In the genomic region with DNA sequence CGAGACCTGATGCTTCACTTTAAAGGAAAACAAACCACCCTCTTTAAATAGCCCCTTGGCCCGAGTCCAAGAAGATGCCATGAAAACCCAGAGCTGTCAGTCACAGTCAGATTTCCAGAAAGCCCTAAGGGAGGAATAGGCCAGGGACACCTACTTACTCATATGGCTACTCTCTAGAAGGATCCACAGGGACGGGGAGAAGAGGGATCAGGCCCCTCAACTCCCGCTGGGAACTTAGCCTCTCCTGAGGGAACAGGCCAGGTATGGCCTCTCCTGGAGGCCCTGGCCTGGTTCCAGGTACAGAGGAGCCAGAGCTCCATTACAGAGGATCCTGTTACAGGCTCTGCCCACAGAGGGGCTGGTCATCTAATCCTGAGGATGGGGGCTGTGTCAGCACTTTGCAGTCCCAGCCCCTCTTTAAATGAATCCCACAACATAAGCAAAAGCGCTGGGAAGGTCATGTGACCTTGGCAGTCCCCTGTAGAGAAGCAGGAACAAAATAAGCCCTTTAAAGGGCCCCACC, we compare ENCODE assay signal across 9 mouse cellular contexts. TPM values are rescaled to one million over a fixed set of nuclear protein-coding genes. Genes with fewer than 3 reads are reported as not detected.
DNase-seq lines count a peak whose midpoint lies in the region; ATAC-seq and TF ChIP-seq lines count a peak whose summit lies in the region.
"Had no signal": no experiment of that assay in that cellular context is flagged by ENCODE, and none has a peak within 500 bp of the region (broad histone marks: within the 10 kb centered on the region; RNA-seq: fewer than 3 reads in every experiment).

No protein-coding gene starts in this region.

- H3K27me3 ChIP-seq in heart, embryonic 15.5 days: peaks cover 91% of the 10 kb centered on the region
- peaks cover 38% of the 10 kb centered on the region for H3K27me3 ChIP-seq in embryonic facial prominence, embryonic 13.5 days
- H3K27me3 ChIP-seq in neural tube, embryonic 13.5 days: no peaks in the 10 kb centered on the region; the same call in 1 of the 2 replicates
- H3K27me3 ChIP-seq: Patski had no signal

- H3K4me1 ChIP-seq in heart, embryonic 15.5 days (replicated peaks): peaks cover 42% of the 10 kb centered on the region
- H3K4me1 ChIP-seq in embryonic facial prominence, embryonic 13.5 days: peaks cover 72% of the 10 kb centered on the region
- H3K4me1 ChIP-seq in neural tube, embryonic 13.5 days (replicated peaks): peaks cover 57% of the 10 kb centered on the region

- no peaks in the 10 kb centered on the region for H3K9me3 ChIP-seq in heart, embryonic 15.5 days (replicated peaks)
- no peaks in the 10 kb centered on the region for H3K9me3 ChIP-seq in embryonic facial prominence, embryonic 13.5 days
- no peaks in the 10 kb centered on the region for H3K9me3 ChIP-seq in neural tube, embryonic 13.5 days

- intact Hi-C loops in heart, postnatal 25 days (cut with DNase I): no loop called here

- H3K4me2 ChIP-seq in heart, embryonic 15.5 days: 0 out of 2 replicates have a peak overlapping the region, but pooled peaks have one; percentile 14
- H3K4me2 ChIP-seq in embryonic facial prominence, embryonic 13.5 days: peak overlapping the region; percentile 56
- H3K4me2 ChIP-seq in neural tube, embryonic 13.5 days: peak overlapping the region; percentile 66

- H3K36me3 ChIP-seq in heart, embryonic 15.5 days: no peaks in the 10 kb centered on the region
- peaks cover 38% of the 10 kb centered on the region for H3K36me3 ChIP-seq in embryonic facial prominence, embryonic 13.5 days
- peaks cover 35% of the 10 kb centered on the region for H3K36me3 ChIP-seq in neural tube, embryonic 13.5 days

- ATAC-seq in heart, embryonic 15.5 days (replicated peaks; ENCODE audit: insufficient number of reproducible peaks, insufficient read depth, low FRiP score, low read depth): no peak; the same call in 1 of the 2 replicates
- peak; percentile 29; the same call in 1 of the 2 replicates for ATAC-seq in embryonic facial prominence, embryonic 13.5 days (ENCODE audit: insufficient number of reproducible peaks, insufficient read depth, low FRiP score, low TSS enrichment, low read depth)
- no peak for ATAC-seq in neural tube, embryonic 13.5 days (ENCODE audit: low read depth)
- ATAC-seq: Patski had no signal

- WGBS in heart, embryonic 15.5 days: 26% methylated on average over 5 of the region's 5 CpGs
- 14% methylated on average over 5 of the region's 5 CpGs for WGBS in embryonic facial prominence, embryonic 13.5 days
- WGBS in neural tube, embryonic 13.5 days: 27% methylated on average over 5 of the region's 5 CpGs

- H3K27ac ChIP-seq in heart, embryonic 15.5 days: no peak overlapping the region
- H3K27ac ChIP-seq in embryonic facial prominence, embryonic 13.5 days: peak overlapping the region; percentile 66; the same call in 1 of the 2 replicates
- peak overlapping the region; percentile 83 for H3K27ac ChIP-seq in neural tube, embryonic 13.5 days (replicated peaks)
- H3K27ac ChIP-seq in layer of hippocampus, adult 2 months: no peak overlapping the region

- no peak overlapping the region for H3K4me3 ChIP-seq in heart, embryonic 15.5 days
- H3K4me3 ChIP-seq in embryonic facial prominence, embryonic 13.5 days: peak overlapping the region; percentile 33
- H3K4me3 ChIP-seq in neural tube, embryonic 13.5 days: peak overlapping the region; percentile 49
- H3K4me3 ChIP-seq in layer of hippocampus, adult 2 months: no peak overlapping the region

- H3K9ac ChIP-seq in heart, embryonic 15.5 days: no peak overlapping the region
- 0 out of 2 replicates have a peak overlapping the region, but pooled peaks have one; percentile 61 for H3K9ac ChIP-seq in embryonic facial prominence, embryonic 13.5 days
- peak overlapping the region; percentile 81 for H3K9ac ChIP-seq in neural tube, embryonic 13.5 days

- no peak for DNase-seq in heart, postnatal 25 days (ENCODE audit: low spot score)
- DNase-seq in kidney, adult 9 months: peak; percentile 62
- DNase-seq in adrenal gland, adult 18-20 months (ENCODE audit: low spot score in 2 of 2): no peak
- no peak for DNase-seq in layer of hippocampus, adult 2 months (ENCODE audit: low spot score in 2 of 2)
- no peak for DNase-seq in layer of hippocampus, postnatal 10 days (ENCODE audit: low spot score in 2 of 2)

- no peak for TF ChIP-seq CTCF in layer of hippocampus, adult 2 months (conservative IDR thresholded peaks at IDR 0.05)

RNA-seq across cellular contexts. Expression of gene C77080, which starts 34.7 kb away (rescaled TPM):
- polyA plus RNA-seq in heart, embryonic 15.5 days (2015; fragmentation: Nextera tagmentation; extraction: Ambion mirVana): 1.4 and 3.1 TPM in 2 replicates
- total RNA-seq in heart, postnatal 25 days (2021): 1 to 10 TPM; 3.3 to 6.1 TPM
- 7.6 and 8.4 TPM in 2 replicates for polyA plus RNA-seq in embryonic facial prominence, embryonic 13.5 days (2015; fragmentation: Nextera tagmentation; extraction: Ambion mirVana)
- 7.5 and 10.3 TPM in 2 replicates for polyA plus RNA-seq in neural tube, embryonic 13.5 days (2015; fragmentation: Nextera tagmentation; extraction: Ambion mirVana)
- 10 to 100 TPM; 18.1 to 22.1 TPM for total RNA-seq in adrenal gland, adult 18-20 months (2021)
- total RNA-seq in layer of hippocampus, adult 2 months (2021): 1 to 10 TPM; 6.7 to 7.4 TPM
- total RNA-seq in layer of hippocampus, postnatal 10 days (2021): 10 to 100 TPM; 11.4 to 12.1 TPM

RNA-seq across cellular contexts. Expression of gene Yars, which starts 36.9 kb away (rescaled TPM):
- polyA plus RNA-seq in heart, embryonic 15.5 days (2015; fragmentation: Nextera tagmentation; extraction: Ambion mirVana): 40.8 and 48.8 TPM in 2 replicates
- 10 to 100 TPM; 26.9 to 30.0 TPM for total RNA-seq in heart, postnatal 25 days (2021)
- 80.0 and 84.5 TPM in 2 replicates for polyA plus RNA-seq in embryonic facial prominence, embryonic 13.5 days (2015; fragmentation: Nextera tagmentation; extraction: Ambion mirVana)
- polyA plus RNA-seq in neural tube, embryonic 13.5 days (2015; fragmentation: Nextera tagmentation; extraction: Ambion mirVana): 106 and 108 TPM in 2 replicates
- total RNA-seq in adrenal gland, adult 18-20 months (2021): 10 to 100 TPM; 77.3 to 77.4 TPM
- total RNA-seq in layer of hippocampus, adult 2 months (2021): 10 to 100 TPM; 93.4 to 95.1 TPM
- 100 to 1,000 TPM in 1 of 2 experiments, 10 to 100 TPM in 1; 99.0 to 109 TPM for total RNA-seq in layer of hippocampus, postnatal 10 days (2021)

RNA-seq across cellular contexts. Expression of gene S100pbp, which starts 37.0 kb away (rescaled TPM):
- polyA plus RNA-seq in heart, embryonic 15.5 days (2015; fragmentation: Nextera tagmentation; extraction: Ambion mirVana): 10.8 and 13.2 TPM in 2 replicates
- 10 to 100 TPM; 12.9 to 14.1 TPM for total RNA-seq in heart, postnatal 25 days (2021)
- 25.4 and 25.5 TPM in 2 replicates for polyA plus RNA-seq in embryonic facial prominence, embryonic 13.5 days (2015; fragmentation: Nextera tagmentation; extraction: Ambion mirVana)
- 15.8 and 19.9 TPM in 2 replicates for polyA plus RNA-seq in neural tube, embryonic 13.5 days (2015; fragmentation: Nextera tagmentation; extraction: Ambion mirVana)
- total RNA-seq in adrenal gland, adult 18-20 months (2021): 10 to 100 TPM; 17.6 to 19.9 TPM
- 10 to 100 TPM; 33.6 to 36.0 TPM for total RNA-seq in layer of hippocampus, adult 2 months (2021)
- total RNA-seq in layer of hippocampus, postnatal 10 days (2021): 10 to 100 TPM; 36.8 to 37.0 TPM

Comparison
In these comparisons a context has a peak if more than half of its experiments do, and no peak if none do; other contexts are left out.
1. H3K27ac ChIP-seq: peak in embryonic facial prominence, embryonic 13.5 days (single experiment) and neural tube, embryonic 13.5 days (single experiment); none in heart, embryonic 15.5 days (single experiment) and layer of hippocampus, adult 2 months (single experiment).
2. H3K4me2 ChIP-seq: peak in every context shown above with its lines; median percentile 66 in neural tube, embryonic 13.5 days; 56 in embryonic facial prominence, embryonic 13.5 days; 14 in heart, embryonic 15.5 days.
3. H3K4me3 ChIP-seq: peak in embryonic facial prominence, embryonic 13.5 days (single experiment) and neural tube, embryonic 13.5 days (single experiment); none in heart, embryonic 15.5 days (single experiment) and layer of hippocampus, adult 2 months (single experiment).